Comparison of ENCODE assay signal across 10 mouse cellular contexts in genomic region chr11:105574241-105574640, GRCm38 (mm10). TPM values are rescaled to one million over a fixed set of nuclear protein-coding genes. Genes with fewer than 3 reads are reported as not detected.
DNase-seq lines count a peak whose midpoint lies in the region; ATAC-seq and TF ChIP-seq lines count a peak whose summit lies in the region.
"Had no signal": no experiment of that assay in that cellular context is flagged by ENCODE, and none has a peak within 500 bp of the region (broad histone marks: within the 10 kb centered on the region; RNA-seq: fewer than 3 reads in every experiment).

No protein-coding gene starts in this region.

- H3K9me3 ChIP-seq in midbrain, postnatal 0 days (ENCODE audit: low read length) = no peaks in the 10 kb centered on the region
- H3K9me3 ChIP-seq in midbrain, embryonic 13.5 days = no peaks in the 10 kb centered on the region
- H3K9me3 ChIP-seq: embryonic facial prominence, embryonic 13.5 days had no signal

- no peaks in the 10 kb centered on the region for H3K36me3 ChIP-seq in midbrain, postnatal 0 days (ENCODE audit: insufficient read depth, low read length)
- H3K36me3 ChIP-seq in midbrain, embryonic 13.5 days = no peaks in the 10 kb centered on the region
- H3K36me3 ChIP-seq: embryonic facial prominence, embryonic 13.5 days had no signal

- peak; percentile 82 for DNase-seq in midbrain, postnatal 0 days (ENCODE audit: low spot score)
- peak; percentile 76 to 82 for DNase-seq in cerebellum, postnatal 10 days
- DNase-seq in heart, postnatal 4 days = peak; percentile 71
- DNase-seq in retina, postnatal 1 day = peak; percentile 35
- no peak for DNase-seq in left cerebral cortex, postnatal 36 days (ENCODE audit: low spot score in 2 of 2)
- no peak for DNase-seq in thymus, postnatal 4 days

- H3K27me3 ChIP-seq in midbrain, postnatal 0 days (ENCODE audit: insufficient read depth, low read length) = no peaks in the 10 kb centered on the region
- no peaks in the 10 kb centered on the region for H3K27me3 ChIP-seq in midbrain, embryonic 13.5 days
- H3K27me3 ChIP-seq: embryonic facial prominence, embryonic 13.5 days had no signal

- no peak for TF ChIP-seq CTCF in midbrain, postnatal 0 days (IDR thresholded peaks at IDR 0.05)

- no peak overlapping the region for H3K4me3 ChIP-seq in midbrain, postnatal 0 days (ENCODE audit: low read depth, low read length)
- H3K4me3 ChIP-seq in midbrain, embryonic 13.5 days (replicated peaks) = no peak overlapping the region
- H3K4me3 ChIP-seq: embryonic facial prominence, embryonic 13.5 days; megakaryocyte, embryonic 14.5 days had no signal

- ATAC-seq in midbrain, postnatal 0 days (ENCODE audit: low FRiP score) = no peak
- ATAC-seq in midbrain, embryonic 13.5 days = no peak
- ATAC-seq in inflammation-experienced regulatory T-cells, adult 6 months = no peak

- intact Hi-C loops in left cerebral cortex, postnatal 36 days (cut with DNase I) = no loop called here

- 59% methylated on average over 7 of the region's 7 CpGs for WGBS in midbrain, postnatal 0 days
- WGBS in midbrain, embryonic 13.5 days = 77% methylated on average over 7 of the region's 7 CpGs

- H3K4me2 ChIP-seq in midbrain, postnatal 0 days (ENCODE audit: low read depth, low read length, poor library complexity, severe bottlenecking) = no peak overlapping the region
- no peak overlapping the region for H3K4me2 ChIP-seq in midbrain, embryonic 13.5 days (replicated peaks)
- H3K4me2 ChIP-seq: embryonic facial prominence, embryonic 13.5 days had no signal

- H3K4me1 ChIP-seq in midbrain, postnatal 0 days (ENCODE audit: insufficient read depth, low read length) = no peaks in the 10 kb centered on the region
- no peaks in the 10 kb centered on the region for H3K4me1 ChIP-seq in midbrain, embryonic 13.5 days (replicated peaks)
- H3K4me1 ChIP-seq: embryonic facial prominence, embryonic 13.5 days; megakaryocyte, embryonic 14.5 days had no signal

- no peak overlapping the region for H3K27ac ChIP-seq in midbrain, postnatal 0 days (ENCODE audit: low read depth, low read length)
- no peak overlapping the region for H3K27ac ChIP-seq in midbrain, embryonic 13.5 days
- H3K27ac ChIP-seq: embryonic facial prominence, embryonic 13.5 days had no signal

- H3K9ac ChIP-seq in midbrain, postnatal 0 days (replicated peaks; ENCODE audit: low read length, poor library complexity, severe bottlenecking) = no peak overlapping the region
- no peak overlapping the region for H3K9ac ChIP-seq in midbrain, embryonic 13.5 days (replicated peaks)
- H3K9ac ChIP-seq: embryonic facial prominence, embryonic 13.5 days had no signal

RNA-seq across cellular contexts. Expression of gene Tanc2, which starts 15.5 kb away (rescaled TPM):
- 136 and 163 TPM in 2 replicates for total RNA-seq in midbrain, postnatal 0 days (2014; rRNA removed)
- 31.4 and 37.3 TPM in 2 replicates for polyA plus RNA-seq in midbrain, postnatal 0 days (2015; fragmentation: Nextera tagmentation; extraction: Ambion mirVana)
- polyA plus RNA-seq in midbrain, embryonic 13.5 days (2015; fragmentation: Nextera tagmentation; extraction: Ambion mirVana) = 30.3 and 31.3 TPM in 2 replicates
- 10 to 100 TPM; 59.6 to 61.4 TPM for total RNA-seq in heart, postnatal 4 days (2021)
- 1 to 10 TPM in 1 of 3 experiments, under 1 TPM in 2; 0.14 to 1.1 (median 0.27) TPM for polyA plus RNA-seq in inflammation-experienced regulatory T-cells, adult 6 months (2017; shearing (Covaris generic))
- total RNA-seq in left cerebral cortex, postnatal 36 days (2021) = 100 to 1,000 TPM; 235 to 245 TPM

Comparison
In these comparisons a context has a peak if more than half of its experiments do, and no peak if none do; other contexts are left out.
1. DNase-seq: peak in midbrain, postnatal 0 days (single experiment), cerebellum, postnatal 10 days (2 of 2), heart, postnatal 4 days (single experiment) and retina, postnatal 1 day (single experiment); none in left cerebral cortex, postnatal 36 days (0 of 2) and thymus, postnatal 4 days (single experiment).